Mouse (Mus musculus): ENCODE measurements around the gene Sorcs3.

- TF ChIP-seq CTCF (IDR thresholded peaks at IDR 0.05; ENCODE audit: control insufficient read depth, insufficient read depth, insufficient read length) = no peak
- no peak for TF ChIP-seq USF1 (IDR thresholded peaks at IDR 0.05; ENCODE audit: low read depth)
- TF ChIP-seq MYOG (IDR thresholded peaks at IDR 0.05; ENCODE audit: control insufficient read depth, extremely low read depth, insufficient read length) = no peak
- TF ChIP-seq CEBPB (IDR thresholded peaks at IDR 0.05; ENCODE audit: low read depth) = no peak
Measured at GRCm38 (mm10) chr19:48429755-48430154, 223.9 kb downstream of the Sorcs3 start.
